Mouse (Mus musculus) neutrophil, adult 5-6 weeks (primary cell): Measurements from ENCODE around the gene Tescl. TPM values are rescaled to one million over a fixed set of nuclear protein-coding genes. Genes with fewer than 3 reads are reported as not detected.

Source experiments
- ATAC-seq: fragments of 151-379, 151-347 bp; 2 replicates; pipeline ENCODE4 v1.8.0; 2017; ENCODE audit warnings: mild to moderate bottlenecking, moderate TSS enrichment; ENCODE audit not compliant: insufficient number of reproducible peaks, poor library complexity, low FRiP score, severe bottlenecking; ENCODE audit errors: extremely low read depth
- total RNA-seq: library from RNA; stranded (forward); fragments of 200-1000 nt; gene quantifications from 2 replicates; pipeline ENCODE4 v1.2.3, GENCODE M21; 2017

Gene Tescl
- total RNA-seq, 1 experiment from 2014 or later, result not detected

DNA sequence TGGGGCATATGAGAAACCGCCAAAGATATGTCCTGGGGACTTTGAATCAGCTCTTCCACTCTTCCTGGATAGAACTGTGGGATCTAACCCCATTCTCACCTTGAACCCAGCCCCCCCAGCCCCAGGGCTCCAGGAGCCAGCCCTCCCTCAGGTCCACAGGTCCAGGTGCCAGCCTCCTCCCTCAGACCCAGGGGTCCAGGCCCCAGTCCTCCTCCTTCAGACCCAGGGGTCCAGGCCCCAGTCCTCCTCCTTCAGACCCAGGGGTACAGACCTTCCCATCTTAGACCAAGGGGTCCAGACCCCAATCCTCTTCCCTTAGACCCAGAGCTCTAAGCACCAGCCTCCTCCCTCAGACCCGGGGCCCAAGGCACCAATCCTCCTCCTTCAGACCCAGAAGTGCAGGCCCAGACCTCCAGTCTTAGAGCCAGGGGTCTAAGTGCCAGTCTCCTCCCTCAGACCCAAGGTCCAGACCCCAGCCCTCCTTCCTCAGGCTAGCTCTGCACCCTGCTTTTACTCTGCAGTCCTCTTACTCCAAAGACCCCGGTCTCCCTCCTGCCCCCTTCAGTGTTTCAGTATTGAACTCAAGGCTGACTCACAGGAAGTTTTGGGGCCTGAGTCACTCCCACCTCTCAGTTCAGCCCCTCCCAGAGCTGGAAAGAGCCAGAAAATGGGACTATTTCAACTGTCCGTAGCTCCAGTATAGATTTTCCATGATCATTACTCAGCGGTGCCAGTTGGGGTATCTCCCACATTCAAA, 31.7 kb upstream of the Tescl start:
- no peak for ATAC-seq

DNA sequence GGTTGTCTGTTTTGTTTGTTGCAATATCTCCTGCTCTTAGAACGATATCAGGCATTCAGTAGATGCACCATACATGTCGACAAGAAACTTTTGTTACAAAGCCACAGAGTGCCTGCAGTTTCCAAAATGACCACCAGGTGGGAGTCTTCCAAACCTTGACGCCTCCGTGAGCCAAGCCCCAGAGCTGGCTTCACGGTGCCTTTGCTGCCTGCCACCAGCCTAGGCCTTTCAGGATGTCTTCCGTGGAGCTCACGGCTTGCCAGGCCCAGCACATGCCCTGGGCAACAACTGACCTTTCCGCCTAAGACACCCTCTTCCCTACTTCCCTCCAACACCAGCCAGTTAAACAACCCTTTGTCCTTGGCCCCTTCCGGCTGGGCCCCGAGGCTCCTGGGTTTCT, 31.1 kb upstream of the Tescl start:
- peak; percentile 73 for ATAC-seq

DNA sequence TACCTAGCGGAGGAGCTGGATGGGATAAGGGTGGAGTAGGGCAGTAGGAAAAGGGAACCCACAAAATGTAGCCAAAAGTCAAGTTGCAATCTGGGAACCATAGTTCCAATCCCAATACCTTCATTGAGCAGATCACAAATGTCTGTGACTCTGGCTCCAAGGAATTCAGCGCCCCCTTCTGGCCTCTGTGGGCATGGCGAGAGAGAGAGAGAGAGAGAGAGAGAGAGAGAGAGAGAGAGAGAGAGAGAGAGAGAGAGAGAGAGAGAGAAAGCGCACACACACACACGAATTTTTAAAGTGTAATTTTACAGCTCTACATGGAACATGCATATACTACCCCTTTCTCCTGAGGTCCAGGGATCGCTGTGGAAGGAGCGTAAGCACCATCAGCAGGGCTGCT, 29.5 kb upstream of the Tescl start:
- no peak for ATAC-seq

DNA sequence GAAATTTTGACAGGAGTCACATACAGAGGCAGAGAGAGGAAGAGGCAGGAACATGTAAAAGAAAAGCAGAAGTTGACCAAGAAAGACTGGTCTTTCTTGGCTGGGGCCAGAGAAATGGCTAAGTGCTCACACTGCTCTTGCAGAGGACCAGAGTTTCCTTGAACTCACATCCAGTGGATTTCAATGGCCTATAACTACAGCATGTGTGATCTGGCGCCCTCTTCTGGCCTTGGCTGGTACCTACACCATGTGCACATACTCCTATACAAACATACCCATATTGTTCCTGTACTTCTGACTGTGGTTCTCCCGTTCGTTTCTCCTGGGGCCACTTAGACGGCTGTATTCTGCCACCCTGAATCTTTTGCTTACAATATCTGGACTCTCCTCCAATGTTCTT, 27.3 kb upstream of the Tescl start:
- no peak for ATAC-seq

DNA sequence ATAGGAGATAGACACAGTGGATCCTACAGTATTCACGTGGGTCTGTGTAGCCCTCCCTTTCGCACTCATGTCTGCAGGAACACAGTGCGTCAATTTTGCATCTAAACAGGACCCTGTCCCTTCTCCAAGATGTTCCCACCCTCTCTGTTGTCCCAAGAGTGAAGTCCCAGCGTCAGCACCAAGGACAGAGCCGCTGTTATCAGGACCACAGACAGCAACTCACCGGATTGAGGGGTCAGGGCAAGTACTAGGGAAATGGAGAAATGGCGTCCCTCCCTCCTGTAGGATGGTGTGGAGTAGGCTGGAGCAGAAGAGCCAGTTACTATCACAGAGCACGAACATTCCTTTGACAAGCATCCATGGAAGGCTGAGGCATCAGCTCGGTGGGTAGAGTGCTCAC, 25.5 kb upstream of the Tescl start:
- ATAC-seq, result no peak

DNA sequence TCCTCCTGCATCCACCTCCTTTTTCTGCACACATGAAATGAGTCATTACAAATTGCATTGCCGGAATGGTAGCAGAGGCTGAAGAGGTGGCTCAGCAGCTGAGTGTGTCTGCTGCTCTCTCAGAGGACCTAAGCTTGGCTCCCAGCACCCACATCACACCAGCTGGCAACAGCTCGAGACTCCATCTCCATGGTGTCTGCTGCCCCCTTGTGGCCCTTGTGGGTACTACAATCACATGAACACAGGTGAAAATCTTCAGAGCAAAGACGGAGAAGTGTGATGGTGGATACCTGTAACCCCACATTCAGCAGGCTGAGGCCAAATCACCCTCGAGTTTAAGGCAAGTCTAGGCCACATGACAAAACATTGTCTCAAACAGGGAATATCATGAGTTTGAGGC, 24.2 kb upstream of the Tescl start:
- ATAC-seq, result no peak

DNA sequence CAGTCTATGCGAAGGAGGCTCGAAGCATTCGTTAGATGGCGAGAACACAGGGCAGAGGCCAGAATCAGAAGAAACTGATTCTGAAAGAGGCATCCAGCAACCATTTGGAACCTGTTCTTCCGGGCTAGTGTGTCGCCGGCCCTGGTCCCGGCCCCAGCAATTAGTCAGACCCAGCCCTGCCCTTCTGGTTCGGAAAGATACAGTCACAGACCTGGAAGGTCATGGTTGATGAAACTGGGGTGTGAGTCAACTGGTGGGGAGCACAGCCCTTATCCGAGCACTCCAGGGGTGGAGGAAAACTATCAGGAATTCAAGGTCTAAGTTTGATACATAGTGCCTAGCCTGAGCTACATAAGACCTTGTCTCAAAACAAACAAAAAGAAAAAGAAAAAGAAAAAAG, 22.3 kb upstream of the Tescl start:
- no peak for ATAC-seq

DNA sequence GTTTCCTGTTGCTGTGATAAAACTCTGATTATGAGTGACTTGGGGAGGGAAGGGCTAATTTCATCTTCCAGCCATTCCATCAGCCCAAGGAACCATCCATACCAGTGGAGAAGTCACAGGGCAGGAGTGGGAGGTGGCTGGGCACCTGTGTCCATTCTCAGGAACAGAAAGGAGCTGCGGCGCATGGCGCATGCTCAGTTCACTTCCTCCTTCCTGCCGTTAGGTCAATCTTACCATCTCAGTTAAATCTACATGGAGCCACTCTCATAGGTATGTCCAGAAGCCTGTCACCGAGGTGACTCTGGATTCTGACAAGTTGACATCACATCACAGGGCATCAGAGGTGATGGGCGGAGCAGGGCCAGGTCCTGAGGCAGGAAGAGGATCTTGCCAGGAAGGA, 21.9 kb upstream of the Tescl start:
- no peak for ATAC-seq

DNA sequence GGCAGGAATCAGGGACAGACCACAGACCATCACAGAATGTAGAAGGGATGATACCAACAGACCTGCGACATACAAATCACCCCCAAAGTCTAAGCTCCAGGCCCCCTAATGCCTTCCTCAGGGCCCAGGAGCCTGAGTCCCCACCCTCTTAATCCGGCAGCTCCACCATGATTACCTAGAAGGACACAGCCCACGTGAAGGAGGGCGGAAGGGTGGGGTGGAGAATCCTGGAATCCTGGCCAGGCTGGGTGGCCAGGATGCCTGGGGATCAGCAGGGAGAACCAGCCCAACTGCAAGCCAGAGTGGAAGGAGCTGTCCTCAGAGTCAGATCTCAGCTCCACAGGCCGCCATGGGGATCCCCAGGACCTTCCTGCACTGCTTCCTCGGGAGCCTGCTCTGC, 15.2 kb upstream of the Tescl start, which contains the start of gene Lypd5:
TSS of gene Lypd5 (plus strand) at position 301 of the 400 bp plus-strand sequence.
- ATAC-seq, result no peak

DNA sequence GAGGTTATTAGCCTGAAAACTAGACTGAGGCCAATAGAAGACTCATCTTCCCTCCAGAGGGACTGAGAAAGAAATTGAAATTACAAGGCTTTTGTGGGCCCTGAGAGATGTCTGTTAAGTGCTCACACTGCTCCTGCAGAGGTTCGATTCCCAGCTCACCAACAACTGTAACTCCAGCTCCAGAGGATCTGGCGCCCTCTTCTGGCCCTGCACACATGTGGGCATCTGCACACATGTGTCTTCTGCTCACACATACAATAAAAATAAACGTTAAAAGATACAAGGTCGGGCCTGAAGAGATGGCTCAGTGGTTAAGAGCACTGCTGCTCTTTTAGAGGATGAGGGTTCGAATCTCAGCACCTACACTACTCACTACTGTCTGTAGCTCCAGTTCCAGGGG, 12.7 kb upstream of the Tescl start:
- no peak for ATAC-seq

DNA sequence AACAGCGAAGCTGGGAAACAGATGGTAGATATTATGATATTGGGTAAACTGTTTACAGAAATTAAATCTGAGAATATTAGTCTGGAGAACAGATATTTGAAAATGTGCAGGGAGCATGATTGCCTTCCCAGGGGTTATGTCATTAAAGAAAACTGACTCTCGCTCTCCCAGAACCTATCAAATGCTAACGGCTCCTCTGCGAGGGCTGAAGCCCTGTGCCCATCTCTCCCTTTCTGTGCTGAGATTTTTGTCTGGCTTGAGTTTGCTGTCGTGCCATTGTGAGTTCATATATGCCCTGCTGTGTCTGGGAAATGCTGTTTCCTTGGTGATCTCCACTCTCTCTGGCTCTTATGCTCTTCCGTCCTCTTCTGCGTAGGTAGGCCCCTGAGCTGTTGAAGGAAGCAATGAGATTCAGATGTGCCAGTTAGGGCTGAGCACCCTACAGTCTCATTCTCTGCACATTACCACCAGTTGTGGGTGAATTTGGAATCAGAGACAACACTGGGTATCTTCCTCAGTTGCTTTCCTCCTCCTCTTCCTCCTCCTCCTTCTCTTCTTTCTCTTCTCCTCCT, 10.1 kb upstream of the Tescl start:
- ATAC-seq, result no peak

DNA sequence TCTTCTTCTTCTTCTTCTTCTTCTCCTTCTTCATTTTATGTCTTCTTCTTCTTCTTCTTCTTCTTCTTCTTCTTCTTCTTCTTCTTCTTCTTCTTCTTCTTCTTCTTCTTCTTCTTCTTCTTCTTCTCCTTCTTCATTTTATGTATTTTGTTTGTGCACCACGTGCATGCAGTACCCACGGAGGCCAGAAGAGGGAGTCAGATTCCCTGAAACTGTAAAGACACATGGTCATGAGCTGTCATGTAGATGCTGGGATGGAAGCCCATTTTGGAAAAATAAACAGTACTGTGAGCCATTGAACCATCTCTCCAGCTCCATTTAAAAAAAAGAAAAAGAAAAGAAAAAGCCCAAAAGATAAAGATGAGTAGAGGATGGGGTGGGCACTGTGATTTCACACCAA, 4.5 kb upstream of the Tescl start:
- no peak for ATAC-seq

DNA sequence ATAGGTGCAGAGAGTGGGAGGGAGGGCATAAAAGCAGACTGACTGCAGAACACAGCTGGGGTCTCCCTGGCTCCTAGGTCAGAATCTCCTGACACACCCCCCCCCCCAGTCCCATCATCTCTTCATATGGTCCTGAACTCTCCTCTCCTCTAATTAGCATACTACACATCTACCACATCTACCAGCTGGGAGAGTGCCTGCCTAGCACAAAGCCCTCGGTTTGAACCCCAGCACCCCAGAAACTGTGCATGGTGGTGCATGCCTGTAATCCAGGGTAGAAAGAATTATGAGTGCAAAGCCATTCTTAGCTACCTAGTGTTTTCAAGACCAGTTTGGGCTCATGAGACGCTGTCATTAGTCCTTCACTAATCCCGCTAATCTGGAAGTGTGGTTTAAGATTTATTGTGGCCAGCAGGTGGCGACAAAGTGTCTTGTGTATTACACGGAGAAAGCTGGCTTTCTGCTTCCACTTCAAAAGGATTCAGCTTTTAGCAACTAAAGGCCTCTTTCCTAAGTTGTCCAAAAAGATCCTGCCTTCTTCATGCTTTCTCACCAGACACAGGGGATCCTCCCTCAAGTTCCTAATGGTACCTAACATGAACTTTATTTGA, 2.1 kb upstream of the Tescl start:
- ATAC-seq, result peak; percentile 58; the same call in 1 of the 2 replicates

DNA sequence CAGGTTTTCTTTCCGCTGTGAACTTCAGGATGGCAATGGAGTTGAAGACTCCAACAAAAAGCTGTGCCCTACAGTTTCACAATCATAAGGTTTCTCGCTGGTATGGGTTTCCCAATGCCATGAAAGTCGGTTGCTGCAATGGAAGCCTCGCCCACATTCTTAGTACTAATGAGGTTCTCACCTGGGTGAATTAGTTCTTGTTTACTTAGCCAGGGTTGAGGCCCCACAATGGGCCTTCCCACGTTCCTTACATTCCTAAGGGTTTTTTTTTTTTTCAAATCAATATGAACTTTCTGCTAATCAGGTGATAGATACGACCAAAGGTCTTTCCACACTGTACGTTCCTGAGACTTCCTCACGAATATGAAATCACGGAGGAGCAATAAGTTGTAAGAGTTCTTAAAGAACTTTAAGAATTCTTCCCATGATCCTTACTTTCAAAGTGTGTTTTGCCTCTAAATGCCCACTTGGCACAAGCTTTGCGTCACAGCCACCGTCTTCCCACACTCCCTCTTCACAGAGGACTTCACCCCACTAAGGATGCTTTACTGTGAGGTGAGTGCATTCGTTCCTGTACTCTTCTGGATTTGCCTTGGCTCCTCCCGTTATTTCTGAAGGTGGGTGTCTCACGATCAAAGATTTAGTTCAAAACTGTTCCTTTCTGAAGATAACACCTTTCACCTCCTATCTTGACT, 6.3 kb downstream of the Tescl start:
- ATAC-seq, result no peak

DNA sequence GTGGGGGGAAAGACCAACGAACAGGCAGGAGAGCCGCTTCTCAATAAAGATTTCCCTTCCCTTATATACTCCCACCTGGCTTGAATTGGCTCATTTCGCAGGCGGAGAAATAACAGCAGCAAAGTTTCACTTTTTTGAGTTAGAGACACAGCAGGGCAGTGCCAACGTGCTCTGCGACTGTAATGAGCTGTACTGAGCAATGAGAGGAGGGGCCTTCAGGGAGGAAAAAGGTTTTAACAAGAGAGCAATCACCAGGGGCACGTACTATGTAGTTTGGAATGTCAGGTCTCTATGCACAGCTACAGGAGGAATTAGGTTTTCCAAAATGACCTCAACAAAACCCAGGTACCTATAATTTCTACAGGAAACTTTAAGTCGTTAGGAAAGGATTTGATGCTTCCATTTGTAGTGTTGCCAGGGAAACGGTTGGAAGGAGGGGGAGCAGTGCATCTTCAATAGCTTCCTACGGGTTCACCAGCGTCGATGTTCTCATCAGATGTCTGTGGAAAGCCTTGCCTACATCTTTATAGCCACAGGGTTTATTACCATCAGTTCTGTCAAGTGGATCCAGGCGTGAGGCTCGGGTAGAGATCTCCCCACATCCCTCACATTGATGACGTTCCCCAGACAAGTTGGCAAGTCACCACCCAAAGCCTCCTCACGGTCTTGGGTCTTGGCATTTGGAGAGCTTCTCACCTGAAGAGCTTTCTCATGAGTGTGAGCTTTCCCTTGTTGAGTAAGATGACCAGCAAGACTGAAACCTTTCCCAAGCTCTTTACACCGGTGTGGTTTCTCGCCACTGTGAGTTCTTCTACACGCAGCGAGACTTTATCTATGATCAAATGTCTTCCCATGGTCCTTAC, 7.2 kb downstream of the Tescl start:
- no peak for ATAC-seq

DNA sequence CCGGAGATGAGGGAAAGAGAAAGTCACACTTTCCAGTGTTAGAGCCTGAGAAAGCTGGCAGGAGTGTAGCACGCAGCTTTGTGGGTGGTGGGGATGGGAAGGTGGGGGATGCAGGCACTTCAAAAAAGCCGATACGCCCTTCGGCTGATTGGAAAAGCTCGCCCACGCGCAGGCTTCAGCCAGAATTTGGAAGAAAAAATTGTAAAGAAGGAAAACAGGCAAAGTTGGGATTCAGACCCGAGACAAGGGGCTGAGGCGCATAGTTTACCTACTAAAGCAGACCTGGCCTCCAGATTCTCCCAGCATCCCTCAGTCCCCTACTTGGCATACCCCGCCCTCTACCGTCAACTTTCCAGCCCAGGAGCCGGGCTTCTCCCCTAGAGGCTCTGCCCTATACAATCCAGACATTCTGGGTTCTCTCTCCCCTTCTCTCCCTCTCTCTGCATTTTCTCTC, 8.0 kb downstream of the Tescl start:
- no peak for ATAC-seq

DNA sequence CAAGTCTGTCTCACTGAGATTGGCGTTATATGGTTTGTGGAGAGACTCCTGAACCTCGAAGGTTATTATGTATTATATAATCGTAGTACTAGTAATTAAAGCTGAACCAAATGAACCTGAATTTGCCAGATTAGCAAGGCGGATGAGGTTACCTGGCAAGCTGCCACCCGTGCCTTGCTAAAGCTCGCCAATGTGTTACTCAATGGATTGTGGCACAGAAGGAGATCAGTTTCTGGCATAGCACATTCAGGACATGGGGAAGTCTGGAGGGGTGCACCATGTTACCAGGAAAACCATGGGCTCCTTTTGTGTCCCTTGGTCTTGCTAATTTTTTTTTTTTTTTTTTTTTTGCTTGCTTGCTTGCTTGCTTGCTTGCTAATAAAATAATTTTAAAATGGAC, 8.5 kb downstream of the Tescl start:
- ATAC-seq, result no peak

DNA sequence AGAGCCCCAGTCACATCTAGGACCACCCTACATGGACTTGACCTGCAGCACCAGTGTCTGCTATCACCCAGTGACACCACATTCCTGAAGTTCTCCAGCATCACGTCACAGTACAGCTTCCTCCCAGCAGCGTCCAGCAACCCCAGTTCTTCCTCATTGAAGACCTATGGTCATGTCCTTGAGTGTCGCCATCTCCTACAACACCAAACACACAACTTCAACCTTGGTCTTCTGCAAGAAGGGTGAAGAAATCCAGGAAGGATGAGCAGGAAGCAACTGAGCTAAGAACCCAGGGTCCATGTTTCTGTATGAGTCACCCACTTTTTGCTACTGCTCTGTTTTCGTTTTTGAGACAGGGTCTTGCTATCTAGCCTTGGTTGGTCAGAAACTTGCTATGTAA, 11.1 kb downstream of the Tescl start:
- no peak for ATAC-seq

DNA sequence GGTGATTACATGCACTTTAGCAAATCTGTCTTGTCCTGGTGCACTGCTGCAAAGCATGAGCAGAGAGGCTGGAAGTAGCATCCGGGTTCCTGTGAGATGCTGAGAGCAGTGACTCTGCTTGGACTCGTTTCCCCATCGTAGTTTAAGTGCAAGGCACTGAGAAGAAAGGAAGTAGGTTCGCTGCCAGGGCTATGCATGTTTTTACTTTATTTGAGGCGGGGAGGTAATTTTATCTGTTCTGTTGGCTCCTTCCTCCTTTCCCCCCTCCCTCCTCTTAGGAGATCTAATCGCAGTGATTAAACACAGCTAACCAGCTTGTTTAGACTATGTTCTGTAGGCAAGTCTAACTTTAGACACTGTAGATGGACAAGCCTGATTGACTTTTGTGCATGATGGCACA, 14.8 kb downstream of the Tescl start:
- ATAC-seq, result no peak
